Mouse (Mus musculus): ENCODE measurements around the gene Gucd1. TPM values are rescaled to one million over a fixed set of nuclear protein-coding genes. Genes with fewer than 3 reads are reported as not detected.
"Not testable (repeated sequence)": the region's sequence is repeated elsewhere in the genome, so short reads cannot be mapped to it uniquely, and the experiment has no call there.

Gene Gucd1
- total RNA-seq, 2 experiments from 2014 or later: 28.7 to 39.0 TPM

DNA sequence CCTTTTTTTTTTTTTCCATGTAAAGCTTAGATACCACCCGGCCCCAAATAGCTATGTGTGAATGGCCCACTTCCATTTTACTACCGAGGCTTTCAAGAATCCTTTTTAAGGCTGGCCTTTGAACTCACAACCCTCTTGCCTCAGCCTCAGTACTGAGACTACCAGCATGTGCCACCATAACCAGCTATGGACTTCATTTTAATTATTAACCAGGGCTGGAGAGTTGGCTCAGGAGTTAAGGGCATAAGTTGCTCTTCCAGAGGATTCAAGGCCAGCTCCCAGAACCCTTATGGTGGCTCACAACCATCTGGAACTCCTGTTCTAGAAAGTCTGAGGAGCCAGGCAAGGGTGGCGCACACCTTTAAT is 12.7 kb downstream of the Gucd1 start:
- no peak for DNase-seq (ENCODE audit: low spot score in 2 of 2)

DNA sequence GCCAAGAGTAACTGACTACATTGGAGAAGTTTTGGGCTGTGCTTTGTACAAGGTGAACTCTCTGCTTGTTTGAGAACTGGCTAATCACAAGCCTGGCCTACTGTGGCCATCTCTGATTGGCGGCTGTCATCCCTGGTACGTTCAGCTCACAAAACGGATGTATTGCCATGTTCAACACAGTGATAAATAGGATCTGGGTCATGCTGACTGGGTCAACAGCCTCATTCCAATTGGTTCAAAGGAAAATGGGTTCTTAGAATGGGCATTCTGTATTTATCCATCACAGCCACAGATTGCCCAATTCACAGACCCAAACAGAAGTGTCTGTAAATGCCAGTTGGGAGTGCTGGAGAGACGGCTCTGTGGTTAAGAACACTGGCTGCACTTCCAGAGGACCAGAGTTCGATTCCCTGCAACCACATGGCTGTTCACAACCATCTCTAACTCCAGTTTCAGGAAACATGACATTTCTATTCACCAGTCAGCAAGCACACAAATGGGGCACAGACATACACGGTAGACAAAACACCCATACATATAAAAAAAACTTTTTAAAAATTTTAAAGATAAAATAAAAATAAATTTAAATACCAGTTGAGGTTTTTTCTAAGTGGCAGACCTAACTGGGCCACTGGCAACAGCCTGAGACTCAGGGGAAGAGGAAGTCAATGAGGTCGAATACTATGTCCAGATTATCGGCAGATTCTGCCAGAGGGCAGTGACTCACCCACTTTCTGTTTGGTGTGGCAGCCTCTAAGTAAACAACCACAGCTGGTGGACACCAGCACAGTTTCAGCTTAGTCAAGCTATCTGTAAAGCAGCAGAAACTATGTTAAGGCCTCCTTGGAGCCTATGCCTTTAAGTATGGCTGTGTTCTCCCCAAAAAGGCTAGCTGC is 13.3 kb downstream of the Gucd1 start:
- DNase-seq (ENCODE audit: low spot score in 2 of 2): no peak

DNA sequence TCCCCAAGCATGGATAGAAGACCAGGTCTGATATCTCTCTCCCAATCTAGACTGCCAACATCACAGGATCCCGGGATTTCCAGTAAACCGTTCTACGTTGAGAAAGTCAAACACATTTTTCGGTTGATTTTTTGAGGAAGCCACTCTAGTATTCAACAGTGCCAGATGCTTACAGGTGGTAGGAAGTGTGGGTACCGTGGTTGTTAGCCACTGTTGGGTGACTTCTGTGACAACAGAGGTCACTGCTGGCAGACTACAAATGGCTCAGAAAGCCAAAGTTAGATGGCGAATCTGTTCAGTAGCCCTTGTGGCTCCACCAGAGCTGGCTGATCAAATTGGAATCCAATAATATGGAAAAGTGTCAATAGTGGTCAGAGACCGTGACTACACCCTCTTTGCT is 14.1 kb downstream of the Gucd1 start:
- DNase-seq (ENCODE audit: low spot score in 2 of 2): no peak

DNA sequence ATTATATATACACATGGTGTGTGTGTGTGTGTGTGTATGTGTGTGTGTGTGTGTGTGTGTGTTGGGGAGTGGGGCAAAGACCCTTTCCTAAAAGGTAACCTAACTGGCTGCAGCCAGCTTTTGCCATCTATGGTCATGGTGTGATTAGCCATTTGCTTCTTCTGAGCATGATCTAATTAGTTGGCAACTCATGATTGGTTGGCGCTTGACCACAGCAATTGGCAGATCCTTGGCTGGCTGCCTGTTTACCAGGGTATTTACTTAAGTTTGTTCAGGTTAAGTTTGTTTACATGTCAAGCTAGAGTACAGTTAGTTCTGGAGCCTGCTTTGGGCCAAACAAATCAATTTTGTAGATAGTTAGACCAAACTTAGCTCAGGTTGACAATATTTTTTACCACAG is 16.1 kb downstream of the Gucd1 start:
- DNase-seq (ENCODE audit: low spot score in 2 of 2): no peak

DNA sequence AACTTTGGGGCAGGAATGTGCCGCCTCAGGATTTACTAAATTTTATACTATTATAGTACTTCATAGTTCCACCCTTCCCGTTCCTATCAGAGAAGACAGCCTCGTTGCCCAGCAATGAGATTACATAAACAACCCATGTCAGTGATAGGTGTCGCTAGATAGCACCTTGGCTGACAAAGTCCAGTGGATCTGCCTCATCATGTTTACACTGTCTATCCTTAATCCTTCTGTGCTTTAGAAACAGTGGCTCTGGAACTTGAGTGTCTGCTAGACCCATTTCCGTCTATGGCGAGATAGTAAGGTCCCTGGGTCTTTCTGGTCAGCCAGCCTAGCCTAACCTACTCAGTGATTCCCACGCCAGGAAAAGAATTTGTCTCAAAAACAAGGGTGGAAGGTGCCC is 17.4 kb downstream of the Gucd1 start:
- no peak for DNase-seq (ENCODE audit: low spot score in 2 of 2)

DNA sequence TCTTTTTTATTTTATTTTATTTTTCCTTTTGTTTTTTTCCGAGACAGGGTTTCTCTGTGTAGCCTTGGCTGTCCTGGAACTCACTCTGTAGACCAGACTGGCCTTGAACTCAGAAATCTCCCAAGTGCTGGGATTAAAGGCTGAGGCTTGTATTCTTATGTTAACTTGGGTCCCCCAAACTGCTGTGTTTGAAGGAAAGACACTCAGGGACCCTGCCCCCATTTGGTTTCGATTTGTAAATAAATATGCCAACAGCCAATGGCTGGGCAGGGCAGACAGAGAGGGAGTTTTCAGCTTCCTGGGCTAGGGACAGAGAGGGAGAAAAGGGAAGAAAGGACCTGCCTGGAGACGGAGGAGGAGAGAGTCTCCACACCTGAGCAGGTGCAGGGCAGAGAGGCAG is 18.0 kb downstream of the Gucd1 start:
- DNase-seq (ENCODE audit: low spot score in 2 of 2): no peak

DNA sequence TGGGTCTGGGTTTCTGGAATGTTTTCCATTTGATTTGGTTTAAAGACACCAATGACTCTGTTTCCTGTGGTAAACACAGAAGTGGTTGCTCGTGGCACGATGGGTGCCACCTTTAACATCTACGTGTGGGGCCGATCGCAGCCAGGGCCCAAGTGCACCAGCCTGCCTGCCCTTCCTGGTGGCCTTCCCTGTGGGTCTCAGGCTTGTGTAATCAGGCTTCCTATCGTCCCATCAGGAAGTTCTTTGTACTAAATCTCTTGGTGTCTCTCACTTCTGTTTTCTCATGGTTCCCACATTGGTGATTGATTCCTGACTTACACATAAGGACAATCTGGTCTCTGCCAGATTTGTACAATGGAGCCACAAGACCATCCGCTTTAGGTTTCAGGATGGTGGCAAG is 18.6 kb downstream of the Gucd1 start:
- not testable (repeated sequence) for DNase-seq (ENCODE audit: low spot score in 2 of 2)

DNA sequence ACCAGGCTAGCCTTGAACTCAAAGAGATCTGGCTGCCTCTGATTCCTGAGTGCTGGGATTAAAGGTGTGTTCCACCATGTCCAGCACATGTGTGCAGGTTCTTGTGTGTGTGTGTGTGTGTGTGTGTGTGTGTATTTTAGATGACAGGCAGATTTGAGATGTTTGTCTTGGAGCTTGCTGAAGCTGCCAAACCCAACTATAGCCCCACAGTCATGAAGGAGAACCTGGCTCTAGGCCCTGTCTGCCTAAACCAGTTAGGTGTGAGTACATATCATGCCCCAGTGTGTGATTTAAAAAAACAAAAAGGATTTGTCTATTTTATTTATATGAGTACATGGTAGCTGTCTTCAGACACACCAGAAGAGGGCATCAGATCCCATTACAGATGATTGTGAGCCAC is 21.9 kb downstream of the Gucd1 start:
- DNase-seq (ENCODE audit: low spot score in 2 of 2): no peak

DNA sequence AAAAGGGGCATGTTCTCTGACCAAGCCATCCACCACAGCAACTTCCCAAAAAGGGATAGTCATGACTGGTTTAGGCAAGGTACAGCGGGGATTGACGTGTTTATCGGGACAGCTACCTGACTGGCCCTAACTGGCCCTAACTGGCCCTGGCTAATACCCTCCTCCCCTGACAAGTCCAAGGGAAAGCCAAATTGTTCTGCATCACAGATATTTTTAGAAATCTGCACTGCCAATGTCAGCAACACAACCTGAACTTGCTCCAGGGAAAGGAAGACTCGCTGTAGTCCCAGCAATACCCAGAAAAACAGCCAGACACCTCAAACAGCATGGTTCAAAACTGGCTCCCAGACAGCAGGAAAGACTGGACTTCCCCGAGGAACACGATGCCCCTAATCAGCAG is 22.5 kb downstream of the Gucd1 start:
- DNase-seq (ENCODE audit: low spot score in 2 of 2): no peak

DNA sequence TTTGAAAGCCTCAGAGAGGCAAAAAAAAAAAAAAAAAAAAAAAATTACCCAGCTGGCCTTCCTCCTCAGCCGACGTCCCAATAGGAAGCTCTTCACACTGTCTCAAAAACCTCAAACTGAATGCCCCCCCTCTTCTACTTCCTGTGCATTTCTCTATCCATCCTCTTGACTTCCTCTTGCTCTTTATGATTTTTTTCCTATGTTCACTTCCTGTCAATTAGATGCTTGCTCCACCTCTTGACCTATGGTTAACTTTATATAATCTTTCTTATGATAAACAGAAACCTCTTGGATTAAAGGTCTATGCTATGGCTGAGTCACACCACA is 25.9 kb downstream of the Gucd1 start:
- DNase-seq (ENCODE audit: low spot score in 2 of 2): no peak

DNA sequence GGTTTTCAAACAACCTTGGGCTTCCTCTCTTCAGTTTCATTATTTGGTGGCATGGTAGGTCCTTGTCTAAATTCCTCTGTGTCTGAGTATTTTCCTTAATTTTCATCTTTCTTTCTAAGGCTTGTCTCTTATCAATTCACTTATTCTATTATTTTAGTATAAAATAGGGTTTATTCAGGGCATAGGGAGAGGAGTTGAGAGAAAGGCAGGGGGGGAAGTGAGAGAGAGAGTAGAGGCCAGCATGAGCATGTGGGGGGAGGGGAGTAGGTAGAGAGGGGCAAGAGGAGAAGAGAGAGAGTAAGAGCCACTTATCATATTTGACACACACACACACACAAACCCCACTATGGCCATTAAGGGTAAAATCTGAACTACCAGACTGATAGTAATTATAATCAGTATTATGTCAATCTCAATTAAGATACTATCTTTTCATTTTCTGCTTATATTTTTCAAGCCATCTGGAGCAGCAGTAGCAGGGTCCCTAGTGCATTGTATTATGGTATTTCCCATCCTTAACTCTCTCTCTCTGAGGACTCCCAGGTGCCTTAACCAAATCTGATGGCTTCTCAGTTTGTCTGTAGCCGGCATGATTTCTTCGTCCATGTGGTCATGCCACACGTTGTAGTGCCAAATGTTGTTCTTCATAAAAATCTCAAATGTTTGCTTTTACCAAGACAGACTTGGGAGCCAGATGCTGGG is 26.4 kb downstream of the Gucd1 start:
- no peak for DNase-seq (ENCODE audit: low spot score in 2 of 2)

DNA sequence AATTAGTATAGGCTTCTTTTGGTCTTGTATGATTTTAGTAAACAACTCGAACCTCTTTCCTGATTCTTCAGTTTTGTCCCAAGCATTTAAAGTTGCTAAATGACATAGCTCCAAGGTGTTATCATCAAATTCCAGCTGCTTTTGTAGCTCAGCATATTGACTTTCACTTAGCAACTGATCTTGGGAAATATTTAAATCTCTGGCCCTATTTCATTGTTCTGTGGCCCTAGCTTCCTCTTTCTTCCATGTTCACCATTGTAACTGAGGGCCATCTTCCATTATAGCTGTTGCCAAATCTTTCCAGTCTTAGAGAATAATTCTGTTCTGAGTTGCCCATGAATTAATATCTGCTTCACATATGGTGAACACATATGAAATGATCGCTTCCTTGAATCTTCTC is 27.0 kb downstream of the Gucd1 start:
- DNase-seq (ENCODE audit: low spot score in 2 of 2): no peak

DNA sequence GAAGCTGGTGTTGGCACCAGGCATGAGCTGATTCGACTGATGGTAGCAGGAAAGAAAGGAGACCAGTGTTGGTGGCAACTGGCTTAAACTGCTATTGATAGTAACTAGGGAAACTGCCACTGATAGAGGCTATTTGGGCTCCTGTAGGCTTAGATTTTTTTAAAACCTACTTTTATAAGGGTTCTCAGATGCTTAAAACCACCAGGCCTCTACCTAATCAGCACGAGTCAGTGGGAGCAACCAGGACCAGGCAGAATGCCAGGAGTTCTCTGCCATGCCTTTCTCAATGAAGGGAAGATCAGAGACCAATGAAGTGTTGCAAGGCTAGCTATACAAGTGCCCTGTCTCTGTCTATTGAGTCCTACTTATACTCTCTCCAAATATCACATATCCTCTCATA is 28.2 kb downstream of the Gucd1 start:
- no peak for DNase-seq (ENCODE audit: low spot score in 2 of 2)

DNA sequence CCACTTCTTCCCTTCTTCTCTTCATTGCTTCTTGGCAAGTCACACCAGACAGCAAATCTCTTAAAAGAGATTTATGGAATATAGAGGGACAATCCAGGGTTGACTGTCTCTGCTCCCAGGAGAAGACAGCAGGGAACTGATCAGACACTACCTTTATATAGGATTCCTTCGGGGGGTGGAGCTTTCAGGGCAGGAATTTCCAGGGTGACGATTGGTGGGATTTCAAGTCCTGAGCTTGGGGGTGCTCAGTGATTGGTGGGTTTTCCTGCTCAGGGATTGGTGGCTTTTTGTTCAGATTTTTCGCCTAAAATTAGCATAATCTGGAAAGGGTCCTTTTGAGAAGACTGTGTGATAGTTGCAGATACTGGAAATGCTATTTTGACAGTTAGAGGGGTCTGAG is 30.6 kb downstream of the Gucd1 start:
- DNase-seq (ENCODE audit: low spot score in 2 of 2): no peak

DNA sequence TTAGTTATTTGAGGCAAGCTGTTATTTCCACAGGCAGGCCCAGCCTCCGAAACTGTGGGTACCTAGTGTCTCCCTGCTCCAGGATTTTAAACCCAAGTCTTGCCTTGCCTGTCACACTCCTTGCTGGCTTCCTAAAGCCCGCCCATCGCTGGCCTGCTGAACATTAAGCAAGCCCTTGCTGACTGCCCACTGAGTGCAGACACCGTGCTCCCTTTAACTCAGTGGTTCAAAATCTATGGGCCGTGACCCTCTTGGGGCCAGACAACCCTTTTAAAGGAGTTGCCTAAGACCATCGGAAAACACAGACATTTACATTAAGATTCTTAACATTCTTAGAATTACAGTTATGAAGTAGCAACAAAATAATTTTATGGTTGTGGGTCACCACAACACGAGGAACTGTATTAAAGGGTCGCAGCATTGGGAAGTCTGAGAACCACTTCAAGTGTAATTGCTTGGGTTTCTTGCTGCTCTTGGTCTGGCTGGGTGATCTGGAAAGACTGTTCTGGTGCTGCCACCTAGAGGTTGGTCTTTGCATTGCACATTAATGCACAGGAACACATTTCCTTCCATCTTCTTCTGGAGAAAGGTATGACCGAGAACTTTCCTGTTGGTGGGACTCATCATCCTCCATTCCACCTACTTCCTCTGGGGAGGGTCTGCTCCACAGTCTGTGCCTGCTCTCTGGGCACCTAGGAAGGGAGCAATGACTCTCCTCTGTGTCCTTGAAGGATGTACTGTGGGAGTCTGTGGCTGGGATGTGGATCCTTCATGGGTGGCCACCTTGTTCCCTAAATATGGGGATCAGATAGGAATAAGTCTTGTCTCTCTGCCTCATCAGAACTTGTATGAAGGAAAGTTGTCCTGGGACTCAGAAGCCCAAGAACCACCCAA is 31.4 kb downstream of the Gucd1 start:
- peak; percentile 77 to 82 for DNase-seq (ENCODE audit: low spot score in 2 of 2)

DNA sequence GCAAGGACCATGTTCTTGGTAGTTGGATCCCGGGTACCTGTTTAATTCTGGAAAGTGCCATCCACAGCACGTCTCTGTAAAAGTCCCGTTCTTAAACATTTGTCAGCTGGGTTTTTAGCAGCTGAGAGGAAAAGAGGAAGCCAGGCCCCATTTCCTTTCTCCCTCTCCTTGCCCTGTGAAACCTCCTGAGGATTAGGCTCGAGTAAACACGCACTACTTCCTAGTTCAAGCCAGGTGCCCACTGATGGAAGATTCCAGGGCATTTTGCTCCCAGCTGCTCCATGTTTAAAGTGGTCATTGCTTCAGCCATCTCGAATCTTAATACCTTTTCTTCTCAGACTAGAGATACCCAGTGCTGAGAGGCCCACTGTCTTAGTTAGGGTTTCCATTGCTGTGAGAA is 33.0 kb downstream of the Gucd1 start:
- DNase-seq (ENCODE audit: low spot score in 2 of 2): no peak

DNA sequence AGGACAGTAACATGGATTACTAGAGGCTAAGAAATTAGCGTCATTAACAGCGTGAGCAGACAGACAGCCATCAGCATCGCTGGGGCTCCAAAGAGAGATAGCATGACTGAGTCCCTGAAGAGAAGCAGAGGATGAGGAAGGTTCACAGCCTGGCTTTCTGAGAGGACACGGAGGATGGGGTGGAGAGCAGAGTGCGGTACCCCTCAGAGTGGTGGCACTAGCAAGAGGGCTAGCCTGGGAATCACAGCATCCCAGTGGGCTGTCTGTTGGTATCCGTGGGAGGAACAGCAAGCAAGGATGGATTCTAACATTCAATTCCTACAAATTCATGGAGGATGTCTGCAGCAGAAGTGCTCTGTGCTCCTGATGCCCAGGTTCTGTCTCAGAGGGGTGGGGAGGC is 33.7 kb downstream of the Gucd1 start:
- no peak for DNase-seq (ENCODE audit: low spot score in 2 of 2)

DNA sequence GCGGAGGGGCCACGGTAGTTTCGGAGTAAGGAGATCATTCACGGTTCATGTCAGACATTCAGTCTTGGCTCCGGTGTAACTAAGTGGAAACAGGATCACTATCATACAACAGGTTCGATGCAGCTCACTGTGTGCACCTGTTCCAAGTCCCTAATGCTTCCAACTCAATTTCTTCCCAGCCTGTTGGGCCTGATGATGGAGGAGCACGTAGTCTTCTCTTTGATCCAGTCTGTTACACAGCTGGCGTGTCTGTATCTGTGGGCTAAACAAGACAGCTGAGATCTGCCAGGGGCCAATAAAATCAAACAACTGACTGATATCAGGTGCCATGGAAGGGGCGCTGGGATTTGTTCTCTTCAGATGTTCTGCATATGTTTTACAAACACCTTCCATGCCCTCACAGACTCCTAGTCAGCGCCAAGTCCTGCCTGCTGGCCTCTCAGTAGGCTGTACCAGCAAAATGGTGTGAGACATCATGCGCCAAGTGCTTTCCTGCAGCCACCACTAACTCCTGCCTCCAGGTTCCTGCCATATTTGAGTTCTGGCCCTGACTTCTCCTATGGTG is 34.8 kb downstream of the Gucd1 start:
- DNase-seq (ENCODE audit: low spot score in 2 of 2): no peak

DNA sequence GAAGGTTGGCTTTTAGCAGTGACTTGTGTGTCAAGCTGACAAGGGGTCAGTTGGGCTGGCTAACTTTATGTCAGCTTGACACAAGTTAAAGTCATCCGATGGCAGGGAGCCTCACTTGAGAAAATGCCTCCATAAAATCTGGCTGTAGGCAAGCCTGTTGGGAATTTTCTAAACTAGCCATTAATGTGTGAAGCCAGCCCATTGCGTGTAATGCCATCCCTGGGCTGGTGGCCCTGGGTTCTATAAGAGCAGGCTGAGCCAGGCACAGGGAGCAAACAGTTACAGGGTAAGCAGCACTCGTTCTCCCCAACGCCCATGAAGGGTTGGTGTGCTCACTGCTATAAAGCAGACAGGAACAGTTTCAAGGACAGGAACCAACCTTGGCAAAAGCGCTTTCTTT is 35.5 kb downstream of the Gucd1 start:
- DNase-seq (ENCODE audit: low spot score in 2 of 2): no peak

DNA sequence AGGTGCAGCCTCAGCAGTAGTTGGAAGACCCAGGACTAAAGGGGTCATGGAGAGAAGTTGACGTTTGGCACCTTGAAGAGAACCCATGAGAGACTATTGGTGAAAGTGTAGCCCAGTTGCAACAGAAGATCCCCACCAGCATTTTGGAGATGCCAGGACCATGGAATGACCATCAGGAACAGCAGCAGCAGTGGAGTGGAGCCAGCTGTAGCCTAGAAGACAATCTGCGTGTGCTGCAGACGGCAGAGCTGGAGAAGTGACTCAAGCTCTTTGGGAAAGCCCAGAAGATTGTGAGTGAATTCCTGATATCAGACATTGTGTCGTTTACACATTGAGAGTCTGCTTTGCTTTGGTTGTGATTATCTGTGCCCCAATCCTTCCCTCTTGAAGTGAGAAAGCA is 36.1 kb downstream of the Gucd1 start:
- DNase-seq (ENCODE audit: low spot score in 2 of 2): no peak

DNA sequence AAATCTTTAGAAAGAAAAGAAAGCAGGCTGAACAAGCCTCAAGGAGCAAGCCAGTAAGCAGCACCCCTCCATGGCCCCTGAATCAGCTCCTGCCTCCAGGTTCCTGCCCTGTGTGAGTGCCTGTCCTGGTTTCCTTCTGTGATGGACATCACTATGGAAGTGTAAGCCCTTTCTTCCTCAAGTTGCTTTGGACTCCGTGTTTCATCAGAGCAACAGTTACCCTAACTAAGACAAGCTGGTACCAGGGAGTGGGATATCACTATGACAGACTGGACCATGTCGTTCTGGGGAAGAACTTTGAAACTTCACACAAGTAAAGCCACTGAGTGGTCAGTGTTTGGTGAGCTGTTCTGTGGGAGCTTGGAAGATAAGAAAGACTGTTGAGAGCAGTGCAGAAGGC is 37.8 kb downstream of the Gucd1 start:
- no peak for DNase-seq (ENCODE audit: low spot score in 2 of 2)

DNA sequence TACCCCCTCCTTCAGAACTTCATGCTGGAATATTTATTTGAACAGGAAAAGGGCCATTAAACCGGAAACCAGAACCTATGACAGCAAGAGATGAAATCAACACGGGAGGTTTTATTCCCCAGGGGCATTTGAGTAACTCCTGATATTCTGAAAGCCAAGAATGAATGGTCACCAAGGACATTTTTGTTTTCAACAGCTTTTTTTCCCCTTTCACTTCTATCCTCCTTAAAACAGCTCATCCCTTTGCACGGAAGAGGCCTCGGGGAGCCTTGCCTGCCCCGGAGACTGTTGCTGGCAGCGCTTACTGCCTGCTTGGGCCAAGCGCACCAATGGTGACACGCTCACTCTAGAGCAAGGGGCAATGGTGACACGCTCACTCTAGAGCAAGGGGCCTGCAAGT is 40.7 kb downstream of the Gucd1 start:
- no peak for DNase-seq (ENCODE audit: low spot score in 2 of 2)
